Mouse (Mus musculus) kidney, adult 9 months (tissue): ENCODE measurements around the gene Gm49320.
A peak's percentile ranks its signal among the peaks of the same experiment; 100 is the strongest.

Experiments
- DNase-seq: peaks from one replicate; pipeline ENCODE4 v3.0.0; 2022

Gm49320 gene

DNA sequence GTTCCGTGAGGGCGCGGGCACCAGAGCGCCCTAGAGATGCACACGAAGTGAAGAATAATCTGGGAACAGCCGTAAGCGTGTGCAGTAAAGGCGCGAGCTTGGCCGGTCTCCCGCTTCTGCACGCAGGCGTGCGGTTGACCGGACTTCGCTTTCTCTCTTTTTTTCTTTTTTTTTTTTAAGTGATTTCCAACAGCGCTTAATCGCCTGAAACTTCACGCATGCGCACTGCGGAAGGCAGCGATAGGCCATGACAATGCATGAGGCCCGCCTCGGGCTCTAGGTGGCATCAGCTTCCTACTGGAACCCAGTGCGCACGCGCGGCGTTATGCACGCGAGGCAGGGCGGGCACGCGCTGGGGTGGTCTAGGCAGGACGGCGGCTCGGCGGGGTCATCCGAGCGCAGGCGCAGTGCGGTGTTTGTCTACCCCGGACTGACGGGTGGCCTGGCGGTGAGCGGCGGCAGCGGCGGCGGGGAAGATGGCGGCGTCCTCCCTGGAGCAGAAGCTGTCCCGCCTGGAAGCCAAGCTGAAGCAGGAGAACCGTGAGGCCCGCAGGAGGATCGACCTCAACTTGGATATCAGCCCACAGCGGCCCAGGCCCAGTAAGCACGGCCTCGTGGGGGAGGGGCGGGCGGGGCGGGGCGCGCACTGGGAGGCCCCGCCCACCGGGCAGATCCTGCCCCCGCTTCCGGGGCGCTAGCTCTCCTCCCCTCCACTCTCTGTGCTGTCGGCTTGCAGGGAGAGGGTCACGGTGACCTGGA, at the start of gene Gm49320, which contains the start of gene Map2k7:
Gene Gm49320 (plus strand): TSS at position 432 of the 759 bp plus-strand sequence.
Gene Map2k7 (plus strand): TSS at position 307 of the 759 bp plus-strand sequence.
- peak; percentile 100 for DNase-seq

DNA sequence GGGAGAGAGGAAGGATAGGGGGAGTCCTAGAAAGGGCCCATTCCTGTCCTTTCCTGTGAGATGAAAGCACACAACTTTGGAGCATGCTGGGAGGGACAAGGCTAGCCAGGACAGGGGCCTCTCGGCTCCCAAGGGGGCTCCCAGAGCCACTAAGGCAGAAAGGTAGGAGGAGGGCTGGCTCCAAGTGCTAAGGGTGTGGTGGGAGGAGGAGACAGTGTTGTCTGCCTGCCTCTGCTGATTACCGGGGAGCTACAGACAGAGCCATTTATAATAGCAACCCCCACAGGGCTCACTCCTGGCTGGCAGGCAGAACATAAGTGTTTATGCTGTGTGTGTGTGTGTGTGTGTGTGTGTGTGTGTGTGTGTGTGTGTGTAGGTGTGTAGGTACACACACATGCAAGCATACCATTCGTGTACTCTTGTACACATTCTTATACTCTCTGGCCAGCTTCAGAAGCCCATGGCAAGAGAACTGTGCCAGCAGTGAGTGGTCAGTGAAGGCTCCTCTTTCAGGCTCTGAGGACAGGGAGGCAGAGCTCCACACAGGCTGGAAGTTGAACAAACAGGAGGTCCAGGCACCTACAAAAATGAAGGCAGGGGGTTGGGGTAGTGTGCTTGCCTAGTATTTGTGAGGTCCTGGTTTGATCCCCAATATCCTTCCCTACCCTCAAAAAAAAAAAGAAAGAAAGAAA, 49.5 kb upstream of the Gm49320 start:
- DNase-seq, result no peak

DNA sequence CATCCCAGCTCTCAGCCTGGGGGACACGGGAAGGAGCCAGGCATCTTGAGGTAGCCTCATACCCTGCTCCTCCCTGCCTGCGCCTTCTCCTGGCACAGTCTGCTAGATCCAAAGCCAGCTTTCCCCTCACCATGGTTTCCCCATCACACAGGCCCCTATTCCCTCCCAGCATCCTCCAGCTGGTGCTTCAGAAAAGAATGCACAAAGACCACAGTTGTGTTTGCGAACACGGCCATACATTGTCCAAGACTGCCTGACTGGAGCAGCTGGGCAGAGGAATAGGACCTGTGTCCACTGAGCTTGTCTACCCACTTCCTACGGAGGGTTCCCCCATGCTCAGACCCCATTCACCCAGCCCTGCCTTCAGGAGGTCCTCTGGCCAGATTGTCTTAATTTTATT, 46.4 kb upstream of the Gm49320 start:
- DNase-seq, result no peak

DNA sequence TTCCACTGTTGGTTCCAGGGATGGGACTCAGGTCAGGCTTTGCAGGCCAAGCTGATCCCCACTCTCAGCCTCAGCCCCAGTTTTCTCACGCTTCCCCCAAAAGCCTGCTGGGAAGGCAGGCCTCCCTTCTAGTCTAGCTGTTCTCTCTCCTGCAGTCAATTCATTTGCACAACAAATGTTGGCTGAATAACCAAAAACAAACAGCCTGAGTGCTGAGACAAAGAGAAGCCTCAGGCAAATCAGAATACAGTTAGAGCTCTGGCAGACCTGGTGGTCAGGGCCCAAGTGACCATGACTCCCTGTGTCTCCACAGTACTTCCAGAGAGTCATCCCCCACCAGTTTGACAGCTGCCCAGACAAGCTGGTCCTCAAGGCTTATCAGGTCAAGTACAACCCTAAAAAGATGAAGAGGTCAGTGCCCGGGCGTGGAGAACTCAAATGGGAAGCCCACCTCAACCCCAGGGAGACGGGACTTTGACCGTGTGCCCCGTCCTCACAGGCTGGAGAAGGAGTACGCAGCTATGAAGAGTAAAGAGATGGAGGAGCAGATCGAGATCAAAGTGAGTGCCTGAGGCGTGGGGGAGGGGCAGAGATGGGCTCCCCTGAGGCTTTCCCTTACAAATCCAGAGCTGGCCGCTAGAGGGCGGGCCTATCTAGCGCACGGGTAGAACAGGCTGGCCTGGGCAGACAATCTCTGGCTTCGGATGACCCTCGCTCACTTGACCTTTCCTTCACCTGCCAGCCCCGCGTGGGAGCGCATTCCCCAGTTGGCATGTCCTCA, 45.7 kb upstream of the Gm49320 start:
- DNase-seq, result peak; percentile 90

DNA sequence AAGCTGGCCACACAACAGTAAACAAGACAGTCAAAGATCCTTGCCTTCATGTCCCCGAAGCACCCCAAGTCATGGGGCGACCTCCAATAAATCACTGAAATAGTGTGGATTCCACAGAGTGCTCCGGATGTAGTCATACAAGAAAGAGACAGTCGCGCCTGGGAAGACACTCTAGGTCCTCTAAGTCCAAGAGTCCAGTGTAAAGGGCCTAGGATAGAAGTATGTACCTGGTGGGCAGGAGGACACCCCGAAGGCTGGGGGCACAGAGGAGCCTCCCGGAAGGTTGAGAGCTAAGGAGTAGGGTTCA, 45.1 kb upstream of the Gm49320 start:
- no peak for DNase-seq

DNA sequence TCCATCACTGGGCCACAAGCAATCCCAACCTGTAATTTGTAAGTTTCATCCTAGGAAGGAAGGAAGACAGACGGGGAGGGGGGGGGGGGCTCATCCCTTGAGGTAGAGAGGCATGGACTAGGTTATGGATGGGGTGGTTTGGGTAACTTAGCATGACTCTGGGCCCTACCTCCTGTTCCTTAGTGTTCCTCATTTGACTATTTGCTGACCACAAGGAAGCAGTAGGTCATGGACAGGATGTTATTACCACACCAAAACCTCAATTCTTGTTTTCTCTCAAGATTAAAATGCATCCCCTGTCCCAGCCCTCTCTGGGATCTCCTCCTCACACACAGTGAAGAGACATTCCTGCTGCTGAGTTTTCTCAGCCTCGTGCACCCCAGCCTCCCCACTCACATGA, 37.3 kb upstream of the Gm49320 start:
- DNase-seq, result no peak

DNA sequence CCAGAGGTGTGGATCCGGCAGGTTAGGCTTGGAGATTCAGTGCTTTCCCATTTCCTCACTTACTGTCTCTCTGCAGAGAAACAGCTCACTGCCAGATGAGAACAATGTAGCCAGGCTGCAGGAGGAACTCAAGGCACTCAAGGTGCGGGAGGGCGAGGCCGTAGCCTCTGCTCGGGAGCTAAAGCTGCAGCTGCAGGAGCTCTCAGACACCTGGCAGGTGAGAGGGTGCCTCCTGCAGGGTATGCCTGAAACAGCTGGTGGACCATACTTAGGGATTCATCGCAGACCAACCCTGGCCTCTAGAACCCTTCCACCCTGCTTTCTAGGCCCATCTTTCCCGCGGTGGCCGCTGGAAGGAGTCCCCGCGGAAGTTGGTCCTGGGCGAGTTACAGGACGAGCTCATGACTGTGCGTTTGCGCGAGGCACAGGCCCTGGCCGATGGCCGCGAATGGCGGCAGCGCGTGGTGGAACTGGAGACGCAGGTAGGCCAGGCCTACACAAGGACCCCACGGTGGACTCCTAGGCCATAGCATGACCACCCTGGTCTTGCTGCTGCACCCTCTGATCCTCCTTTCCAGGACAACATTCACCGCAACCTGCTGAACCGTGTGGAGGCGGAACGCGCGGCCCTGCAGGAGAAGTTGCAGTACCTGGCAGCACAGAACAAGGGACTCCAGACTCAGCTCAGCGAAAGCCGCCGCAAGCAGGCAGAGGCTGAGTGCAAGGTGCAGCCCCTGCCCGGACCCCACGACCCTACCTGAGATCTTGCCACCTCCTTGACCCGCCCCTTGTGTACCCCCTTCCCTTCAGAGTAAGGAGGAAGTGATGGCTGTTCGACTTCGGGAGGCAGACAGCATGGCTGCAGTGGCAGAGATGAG, 33.2 kb upstream of the Gm49320 start:
- DNase-seq, result no peak

DNA sequence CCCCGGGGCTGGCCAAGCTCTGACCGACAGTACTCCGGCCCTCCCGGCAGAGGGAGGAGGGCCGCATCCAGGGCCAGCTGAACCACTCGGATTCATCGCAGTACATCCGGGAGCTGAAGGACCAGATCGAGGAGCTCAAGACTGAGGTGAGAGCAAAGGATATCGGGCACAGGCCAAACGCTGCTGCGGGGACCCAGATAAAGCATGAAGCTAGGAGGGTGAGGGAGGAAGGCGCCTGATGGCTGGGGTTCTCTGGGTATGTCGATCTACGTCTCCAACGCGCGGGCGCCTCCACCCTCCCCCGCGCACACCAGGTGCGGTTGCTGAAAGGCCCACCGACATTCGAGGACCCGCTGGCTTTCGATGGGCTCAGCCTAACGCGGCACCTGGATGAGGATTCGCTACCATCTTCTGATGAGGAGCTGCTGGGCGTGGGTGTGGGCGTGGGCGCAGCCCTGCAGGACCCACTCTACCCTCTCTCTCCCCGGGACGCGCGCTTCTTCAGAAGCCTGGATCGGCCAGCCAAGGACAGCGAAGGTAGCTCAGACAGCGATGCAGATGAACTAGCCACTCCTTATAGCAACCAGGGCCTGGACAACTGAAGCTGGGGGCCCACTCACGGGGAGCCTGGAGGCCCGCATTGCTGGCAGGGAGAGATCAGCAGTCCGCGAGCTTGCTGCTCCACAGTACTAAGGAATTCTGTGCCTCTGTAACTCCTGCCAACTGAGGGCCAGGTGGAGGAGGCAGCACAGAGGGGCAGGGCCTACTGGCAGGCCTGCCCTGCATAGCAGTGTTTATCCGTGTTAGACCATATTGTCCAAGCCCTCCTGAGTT, 32.3 kb upstream of the Gm49320 start:
- DNase-seq, result no peak

DNA sequence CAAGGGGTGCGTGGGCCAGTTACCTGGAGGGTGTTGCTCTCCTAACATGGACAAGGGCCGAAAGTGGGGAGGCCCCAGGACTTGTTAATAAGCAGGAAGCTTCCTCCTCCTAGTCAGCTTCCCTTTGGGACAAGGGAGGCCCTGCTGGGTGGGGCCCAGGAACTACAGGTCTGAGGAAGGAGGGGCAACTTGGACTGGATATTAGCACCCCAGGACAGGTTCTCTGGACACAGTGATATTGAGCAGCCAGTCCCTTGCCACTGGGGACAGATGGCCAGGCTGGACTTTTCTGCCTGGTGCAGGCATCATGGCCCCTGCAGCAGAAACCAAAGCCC, 31.7 kb upstream of the Gm49320 start:
- DNase-seq, result no peak

DNA sequence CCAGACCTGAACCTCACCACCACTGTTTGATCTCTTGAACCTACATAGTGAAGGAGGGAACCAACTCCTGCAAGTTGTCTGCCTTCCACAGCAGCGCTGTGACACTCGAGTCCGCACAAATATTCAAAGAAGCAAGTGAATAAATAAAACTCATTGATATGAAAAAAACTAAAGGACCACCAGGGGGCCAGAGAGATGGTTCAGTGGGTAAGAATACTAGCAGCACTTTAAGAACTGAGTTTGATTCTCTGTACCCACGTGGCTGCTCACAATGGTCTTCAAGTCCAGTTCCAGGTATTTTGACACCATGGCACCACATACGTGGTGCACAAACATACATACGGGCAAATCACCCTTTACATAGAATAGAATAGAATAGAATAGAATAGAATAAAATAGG, 27.6 kb upstream of the Gm49320 start:
- DNase-seq, result no peak

DNA sequence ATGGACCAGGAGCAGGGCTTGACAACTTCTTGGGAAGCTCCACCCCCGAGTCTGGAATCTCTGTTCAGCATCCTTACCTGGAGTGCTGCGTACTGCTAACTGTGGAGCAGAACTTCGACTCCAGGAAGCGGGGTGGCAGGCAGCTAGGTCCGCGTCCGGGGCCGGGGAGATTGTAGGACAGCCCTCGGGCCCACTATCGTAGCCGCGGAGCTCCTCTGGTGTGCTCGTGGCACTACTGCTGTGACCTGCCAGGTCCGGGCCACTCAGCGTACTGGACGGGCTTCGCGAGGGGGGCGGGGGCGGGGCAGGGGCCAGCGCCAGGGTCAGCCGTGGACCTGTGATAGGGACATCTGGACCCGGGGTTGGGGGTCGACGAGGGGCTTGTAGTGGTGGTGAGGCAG, 25.9 kb upstream of the Gm49320 start:
- DNase-seq, result no peak

DNA sequence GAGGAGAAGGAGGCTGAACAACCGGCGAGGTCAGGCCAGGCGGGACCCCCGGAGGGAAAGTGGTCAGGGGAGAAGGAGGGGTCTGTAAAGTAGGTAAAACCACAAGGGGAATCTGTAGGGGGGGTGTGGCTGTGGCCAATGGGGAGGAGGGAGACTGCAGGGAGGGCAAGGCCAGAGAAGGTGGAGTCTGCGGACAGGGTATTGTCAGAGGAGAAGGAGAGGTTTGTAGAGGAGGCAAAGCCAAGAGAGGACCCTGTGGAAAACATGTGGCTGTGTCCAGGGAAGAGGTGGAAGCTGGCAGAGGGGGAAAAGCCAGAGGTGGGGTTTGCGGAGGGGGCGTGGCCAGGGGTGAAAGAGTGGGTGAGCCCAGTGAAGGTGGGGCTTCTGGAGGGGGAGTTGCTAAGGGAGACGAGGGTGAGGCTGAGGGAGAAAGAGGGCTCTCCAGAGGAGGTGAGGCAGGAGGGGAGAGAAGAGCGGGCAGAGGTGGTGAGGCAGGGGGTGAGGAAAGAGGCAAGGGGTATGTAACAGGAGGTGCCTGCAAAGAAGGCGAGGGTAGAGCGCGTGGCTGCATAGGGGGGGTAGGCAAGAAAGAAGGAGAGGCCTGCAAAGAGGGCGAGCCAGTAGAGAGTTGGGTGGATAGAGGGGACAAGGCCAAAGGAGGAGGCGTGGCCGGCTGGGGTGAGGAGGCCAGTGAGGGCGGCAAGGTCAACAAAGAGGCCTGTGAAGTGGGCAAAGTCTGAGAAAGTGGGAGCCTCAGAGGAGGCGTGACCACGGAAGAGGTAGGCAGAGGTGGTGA, 25.3 kb upstream of the Gm49320 start:
- DNase-seq, result peak; percentile 44

DNA sequence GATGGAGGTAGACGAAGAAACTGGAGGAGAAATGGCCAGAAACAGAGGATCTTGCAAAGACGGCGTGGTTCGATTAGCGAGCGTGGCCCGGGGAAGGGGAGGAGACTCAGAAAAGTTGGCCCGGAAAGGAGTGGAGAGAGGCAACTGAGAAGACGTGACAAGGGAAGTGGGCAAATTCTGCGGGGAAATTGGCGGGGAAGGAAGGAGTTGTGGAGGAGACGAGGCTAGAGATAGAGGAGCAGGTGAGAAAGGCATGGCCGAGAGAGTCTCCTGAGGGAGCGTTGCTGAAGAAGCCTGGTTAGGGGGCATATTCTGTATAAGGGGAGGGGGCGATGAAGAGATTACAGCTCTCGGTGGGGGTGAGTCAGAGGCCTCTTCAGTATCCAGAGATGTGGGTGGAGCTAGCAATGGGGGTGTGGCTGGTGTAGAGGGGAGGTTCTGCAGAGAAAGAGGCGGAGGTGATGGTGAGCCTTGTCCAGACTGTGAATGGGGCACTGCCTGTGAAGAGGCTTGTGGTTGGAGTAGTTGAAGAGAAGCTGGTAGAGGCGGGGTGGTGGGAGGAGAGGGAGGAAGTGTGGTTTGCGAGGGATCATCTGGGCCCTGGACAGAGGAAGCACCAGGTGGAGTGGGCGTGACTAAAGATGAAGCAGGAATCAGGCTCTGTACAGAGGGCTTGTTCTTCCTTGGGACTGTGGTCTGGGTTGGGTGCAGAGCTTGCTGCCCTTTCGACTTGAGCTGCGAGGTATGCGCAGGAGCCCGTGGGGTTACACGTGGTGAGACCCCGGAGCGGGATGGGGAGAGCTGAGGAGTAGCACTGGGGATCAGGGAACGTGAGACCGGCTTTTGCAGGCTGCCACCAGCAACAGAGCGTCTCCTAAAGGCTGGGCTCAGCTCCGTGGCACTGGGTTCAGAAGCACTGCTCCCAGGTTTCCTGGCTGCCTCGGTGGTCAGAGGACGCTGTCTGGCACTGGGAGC, 24.4 kb upstream of the Gm49320 start:
- peak; percentile 43 for DNase-seq

DNA sequence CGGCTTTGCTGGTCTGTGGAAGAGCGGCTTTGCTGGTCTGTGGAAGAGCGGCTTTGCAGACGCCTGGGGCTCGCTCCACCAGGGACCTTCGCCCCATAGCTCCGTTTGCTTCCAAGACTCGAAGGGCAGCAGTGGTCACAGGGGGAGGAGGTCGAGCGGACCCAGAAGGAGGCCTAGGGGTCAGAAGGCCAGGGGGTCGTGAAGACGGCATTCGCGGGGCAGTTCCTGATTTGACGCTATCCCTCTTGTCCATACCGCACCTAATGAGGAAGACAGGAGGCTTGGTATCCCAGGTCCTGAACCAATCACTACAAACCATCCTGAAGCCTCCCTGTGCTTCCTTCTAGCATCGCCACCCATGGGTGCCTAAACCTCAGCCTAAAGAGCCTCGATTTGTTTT, 22.4 kb upstream of the Gm49320 start:
- DNase-seq, result no peak

DNA sequence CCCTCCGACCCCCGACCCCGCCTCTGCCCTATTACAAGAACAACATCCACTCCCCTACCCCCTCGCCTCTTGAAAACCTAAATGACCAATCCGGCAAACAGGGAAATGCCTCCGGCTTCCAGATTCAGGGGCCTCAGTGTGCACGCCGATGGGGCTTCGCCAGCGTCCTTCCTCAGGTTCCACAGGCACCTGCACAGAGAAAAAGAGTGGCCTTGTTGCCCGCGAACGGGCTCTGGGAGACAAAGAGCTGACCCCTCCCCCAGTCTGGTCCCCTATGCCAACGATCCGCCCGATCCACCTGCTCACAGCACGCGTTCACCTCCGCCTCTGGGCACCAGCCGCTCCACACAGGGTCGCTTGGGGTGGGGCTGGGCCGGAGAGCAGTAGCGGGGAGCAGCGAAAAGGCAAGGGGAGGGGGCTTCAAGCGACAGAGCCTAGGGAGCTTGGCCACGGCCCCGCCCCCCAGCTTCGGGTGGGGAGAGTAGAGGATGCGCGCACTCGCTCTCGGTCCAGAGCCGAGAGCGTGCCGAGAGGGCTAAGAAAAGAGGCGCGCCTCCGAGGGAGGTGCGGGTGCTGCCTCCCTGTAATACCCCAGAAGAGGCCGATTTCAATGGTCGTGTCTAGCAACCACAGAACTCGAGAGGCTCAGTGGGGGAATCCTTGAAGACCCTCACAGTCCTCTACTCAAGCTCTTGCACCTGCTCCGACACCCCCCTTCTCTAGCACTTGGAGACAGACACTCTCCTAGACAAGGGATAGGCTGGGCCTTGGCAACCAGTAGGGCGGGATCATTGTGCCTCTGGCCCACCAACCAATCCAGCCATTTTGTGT, 21.7 kb upstream of the Gm49320 start, which contains the start of gene Prr36:
Gene Prr36 (minus strand): TSS at position 669 of the 831 bp plus-strand sequence.
- no peak for DNase-seq

DNA sequence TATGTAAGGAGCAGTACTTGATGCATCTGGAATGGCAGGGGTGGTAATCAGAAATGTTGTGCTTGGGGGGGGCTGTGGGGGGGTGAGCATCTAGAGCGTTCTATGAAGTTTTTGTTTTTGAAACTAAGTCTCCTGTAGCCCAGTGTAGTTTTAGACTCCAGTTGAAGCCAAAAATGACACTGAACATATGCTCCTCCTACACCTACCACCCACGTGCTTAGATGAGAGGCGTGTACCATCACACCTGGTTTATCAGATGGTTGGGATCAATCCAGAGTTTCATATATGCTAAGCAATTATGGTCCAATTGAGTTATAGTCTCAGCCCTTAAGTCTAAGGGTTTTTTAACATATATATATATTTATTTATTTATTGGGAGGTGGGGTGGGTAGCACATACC, 19.0 kb upstream of the Gm49320 start:
- DNase-seq, result no peak

DNA sequence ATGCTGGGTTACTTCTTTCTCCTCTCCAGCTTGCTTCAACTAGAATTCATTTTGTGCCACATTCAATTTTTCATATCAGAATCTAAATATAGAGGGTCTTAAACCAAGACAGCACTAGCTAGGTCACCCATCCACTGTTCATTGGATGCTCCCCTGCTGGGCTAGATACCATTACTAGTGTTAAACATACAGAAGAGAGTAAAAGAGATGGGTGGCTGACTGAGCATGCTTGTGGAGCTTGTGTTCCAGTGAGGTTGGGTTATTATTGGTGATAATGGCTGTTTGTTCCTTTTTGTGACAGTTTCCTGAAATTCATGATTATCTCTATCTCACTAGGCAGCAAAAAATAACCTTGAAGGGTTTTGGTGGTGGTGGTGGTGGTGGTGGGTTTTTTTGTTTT, 16.6 kb upstream of the Gm49320 start:
- no peak for DNase-seq

DNA sequence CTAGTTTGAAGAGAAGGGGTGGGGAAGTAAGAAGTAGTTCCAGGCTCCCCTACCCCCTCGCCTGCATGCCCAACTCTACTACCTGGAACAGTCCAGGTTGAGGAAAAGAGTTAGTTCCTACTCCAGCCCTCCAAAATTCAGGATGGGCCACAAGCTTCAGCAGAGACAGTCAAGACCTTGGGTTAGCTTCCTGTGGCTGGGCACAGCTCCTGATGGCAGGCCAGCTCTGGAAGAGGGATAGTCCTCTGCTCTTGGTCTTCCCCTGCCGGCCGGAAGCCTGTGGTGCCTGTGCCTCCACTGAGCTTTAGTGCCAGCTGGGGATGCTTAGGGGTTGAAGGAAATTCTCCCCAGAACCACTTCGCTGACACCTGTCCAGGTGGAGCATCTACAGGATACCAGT, 12.3 kb upstream of the Gm49320 start:
- no peak for DNase-seq
